Mouse (Mus musculus): Measurements from ENCODE around the gene Eml4. TPM values are rescaled to one million over a fixed set of nuclear protein-coding genes. Genes with fewer than 3 reads are reported as not detected.

Eml4 gene
- polyA plus RNA-seq, 1 experiment from 2014 or later = 72.3 TPM

- DNase-seq (ENCODE audit: low spot score) = no peak
- Histone ChIP-seq H3K27ac (no peak overlapping the region), H3K9me3 (replicated peaks) (no peaks in the 10 kb centered on the region), H3K4me1 (no peaks in the 10 kb centered on the region), H3K4me3 (no peak overlapping the region), H3K36me3 (peaks cover 88% of the 10 kb centered on the region), H3K27me3 (ENCODE audit: low read depth, poor library complexity, severe bottlenecking) (no peaks in the 10 kb centered on the region)
- 91% methylated on average over 4 of the region's 4 CpGs for WGBS
These were observed 92.7 kb downstream of the Eml4 start for GRCm38 (mm10) chr17:83443406-83443805.

GRCm38 (mm10) chr17:83449583-83449982 lies 98.9 kb downstream of the Eml4 start:
- no peaks in the 10 kb centered on the region for H3K27me3 ChIP-seq (ENCODE audit: low read depth, poor library complexity, severe bottlenecking)
- peaks cover 94% of the 10 kb centered on the region for H3K36me3 ChIP-seq
- WGBS = 94% methylated on average over 2 of the region's 2 CpGs
- no peak overlapping the region for H3K27ac ChIP-seq
- DNase-seq (ENCODE audit: low spot score) = no peak
- no peaks in the 10 kb centered on the region for H3K9me3 ChIP-seq (replicated peaks)
- no peaks in the 10 kb centered on the region for H3K4me1 ChIP-seq
- H3K4me3 ChIP-seq = no peak overlapping the region

DNA sequence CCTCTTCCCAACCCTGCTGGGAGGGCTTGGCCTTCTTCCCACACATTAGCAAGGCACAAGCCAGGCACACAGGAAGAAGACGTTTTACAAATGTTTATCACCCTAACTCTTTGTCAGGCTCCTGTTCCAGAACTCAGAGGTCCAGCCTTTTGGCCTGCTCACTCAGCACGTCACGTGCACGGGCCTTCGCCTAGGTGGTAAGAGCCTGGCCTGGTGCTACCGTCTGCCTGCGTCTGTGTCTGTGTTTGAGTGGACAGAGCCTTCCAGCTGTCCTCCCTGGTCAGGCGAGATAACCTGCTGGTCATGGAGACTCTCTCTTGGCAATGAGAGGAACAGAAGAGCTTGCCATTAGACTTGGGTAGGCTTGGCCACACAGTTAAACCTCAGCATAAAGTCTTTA lies 100.6 kb downstream of the Eml4 start:
- DNase-seq (ENCODE audit: low spot score) = no peak
- no peaks in the 10 kb centered on the region for H3K9me3 ChIP-seq (replicated peaks)
- H3K36me3 ChIP-seq = peaks cover 95% of the 10 kb centered on the region
- no peaks in the 10 kb centered on the region for H3K27me3 ChIP-seq (ENCODE audit: low read depth, poor library complexity, severe bottlenecking)
- 92% methylated on average over 8 of the region's 8 CpGs for WGBS
- no peaks in the 10 kb centered on the region for H3K4me1 ChIP-seq
- no peak overlapping the region for H3K27ac ChIP-seq
- no peak overlapping the region for H3K4me3 ChIP-seq

DNA sequence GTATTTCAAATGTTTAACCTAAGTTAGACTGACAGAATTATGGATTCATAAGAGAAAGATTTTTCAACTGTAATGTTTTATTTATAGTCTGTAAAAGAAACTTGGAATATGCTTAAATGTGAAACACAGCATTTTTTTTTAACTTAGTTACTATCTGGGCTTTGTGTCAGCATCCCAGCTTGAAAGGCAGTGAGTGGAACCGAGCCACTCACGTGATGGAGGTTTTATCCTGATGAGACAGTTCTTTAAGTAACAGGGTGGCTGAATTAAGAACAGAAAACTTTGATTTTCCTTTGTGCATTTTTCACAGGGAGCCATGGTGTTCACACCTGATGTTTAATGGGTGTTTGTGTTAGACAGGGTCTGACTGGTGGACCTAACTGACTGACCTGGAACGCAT lies 101.1 kb downstream of the Eml4 start:
- peaks cover 95% of the 10 kb centered on the region for H3K36me3 ChIP-seq
- 97% methylated on average over 3 of the region's 3 CpGs for WGBS
- no peak for DNase-seq (ENCODE audit: low spot score)

DNA sequence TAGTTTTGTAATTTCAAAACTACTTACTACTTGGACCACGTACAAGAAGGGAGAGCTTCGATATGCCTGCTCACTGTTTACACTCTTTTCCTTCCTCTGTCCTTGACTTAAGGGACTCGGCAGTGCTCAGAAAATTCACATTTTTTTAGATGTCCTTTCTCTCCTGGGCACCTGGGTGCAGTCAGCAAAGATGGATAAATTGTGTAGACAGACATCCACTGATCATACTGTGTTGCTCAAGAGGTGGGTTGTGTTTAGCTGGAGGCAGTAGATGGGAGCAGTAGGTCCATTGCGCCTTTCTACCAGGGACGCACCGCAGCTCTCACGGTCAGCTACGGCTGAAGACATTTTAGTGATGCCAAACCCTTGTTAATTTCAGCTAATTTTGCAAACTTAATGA lies 101.7 kb downstream of the Eml4 start:
- 98% methylated on average over 8 of the region's 8 CpGs for WGBS

More for the DNA sequence above, 101.1 kb downstream of the Eml4 start:
- H3K9me3 ChIP-seq (replicated peaks) = no peaks in the 10 kb centered on the region
- no peaks in the 10 kb centered on the region for H3K27me3 ChIP-seq (ENCODE audit: low read depth, poor library complexity, severe bottlenecking)
- no peak overlapping the region for H3K4me3 ChIP-seq
- no peak overlapping the region for H3K27ac ChIP-seq
- H3K4me1 ChIP-seq = no peaks in the 10 kb centered on the region

DNA sequence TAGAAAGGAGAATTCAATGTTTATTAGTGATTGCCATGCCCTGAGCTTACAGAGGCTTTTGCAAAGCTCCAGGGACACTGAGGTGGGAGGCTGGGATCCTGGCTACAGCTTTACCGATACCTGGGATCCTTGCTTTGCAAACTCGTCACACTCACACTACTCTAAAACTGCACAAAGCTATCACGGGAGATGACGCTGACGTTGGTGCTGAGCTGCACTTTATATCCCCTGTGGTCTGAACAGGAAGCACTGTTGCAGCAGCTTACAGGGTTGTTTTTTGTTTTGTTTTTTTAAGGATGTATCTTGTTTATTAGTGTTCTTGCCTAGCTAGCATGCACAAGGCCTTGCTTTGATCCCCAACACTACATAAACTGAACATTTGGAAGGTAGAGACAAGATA lies 102.9 kb downstream of the Eml4 start:
- Histone ChIP-seq H3K36me3 (peaks cover 97% of the 10 kb centered on the region), H3K9me3 (replicated peaks) (no peaks in the 10 kb centered on the region), H3K27me3 (ENCODE audit: low read depth, poor library complexity, severe bottlenecking) (no peaks in the 10 kb centered on the region), H3K4me1 (no peaks in the 10 kb centered on the region), H3K4me3 (no peak overlapping the region), H3K27ac (no peak overlapping the region)
- 94% methylated on average over 5 of the region's 5 CpGs for WGBS
- DNase-seq (ENCODE audit: low spot score) = no peak

More for the DNA sequence above, 101.7 kb downstream of the Eml4 start:
- Histone ChIP-seq H3K36me3 (peaks cover 97% of the 10 kb centered on the region), H3K27me3 (ENCODE audit: low read depth, poor library complexity, severe bottlenecking) (no peaks in the 10 kb centered on the region), H3K4me3 (no peak overlapping the region), H3K27ac (no peak overlapping the region), H3K4me1 (no peaks in the 10 kb centered on the region), H3K9me3 (replicated peaks) (no peaks in the 10 kb centered on the region)
- DNase-seq (ENCODE audit: low spot score) = no peak

GRCm38 (mm10) chr17:83457271-83457670 lies 106.5 kb downstream of the Eml4 start:
- no peaks in the 10 kb centered on the region for H3K9me3 ChIP-seq (replicated peaks)
- no peak overlapping the region for H3K27ac ChIP-seq
- H3K27me3 ChIP-seq (ENCODE audit: low read depth, poor library complexity, severe bottlenecking) = no peaks in the 10 kb centered on the region
- no peak overlapping the region for H3K4me3 ChIP-seq
- DNase-seq (ENCODE audit: low spot score) = no peak
- peaks cover 97% of the 10 kb centered on the region for H3K36me3 ChIP-seq
- no peaks in the 10 kb centered on the region for H3K4me1 ChIP-seq
- WGBS = 93% methylated on average over 1 of the region's 1 CpGs

DNA sequence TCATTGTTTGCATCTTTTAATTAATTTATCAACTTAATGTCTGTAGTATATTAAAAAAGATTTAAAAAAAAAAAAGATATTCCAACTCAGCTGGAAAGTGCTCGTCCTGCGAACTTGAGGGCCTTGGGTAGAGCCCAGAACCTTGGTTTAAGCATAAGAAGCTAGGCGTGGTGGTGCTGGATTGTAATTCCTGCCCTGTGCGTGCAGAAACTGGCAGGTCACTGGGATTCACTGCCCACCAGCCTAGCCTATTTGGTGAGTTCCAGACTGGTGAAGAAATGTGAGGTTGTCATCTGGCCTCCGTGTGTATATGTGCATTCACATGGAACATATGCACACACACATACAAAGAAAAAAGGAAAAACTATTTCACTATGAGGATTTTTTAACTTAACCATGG lies 115.2 kb downstream of the Eml4 start:
- DNase-seq (ENCODE audit: low spot score) = no peak
- H3K4me1 ChIP-seq = 0 out of 2 replicates have a peak, but pooled peaks cover 3% of the 10 kb centered on the region
- WGBS = 94% methylated on average over 5 of the region's 5 CpGs

DNA sequence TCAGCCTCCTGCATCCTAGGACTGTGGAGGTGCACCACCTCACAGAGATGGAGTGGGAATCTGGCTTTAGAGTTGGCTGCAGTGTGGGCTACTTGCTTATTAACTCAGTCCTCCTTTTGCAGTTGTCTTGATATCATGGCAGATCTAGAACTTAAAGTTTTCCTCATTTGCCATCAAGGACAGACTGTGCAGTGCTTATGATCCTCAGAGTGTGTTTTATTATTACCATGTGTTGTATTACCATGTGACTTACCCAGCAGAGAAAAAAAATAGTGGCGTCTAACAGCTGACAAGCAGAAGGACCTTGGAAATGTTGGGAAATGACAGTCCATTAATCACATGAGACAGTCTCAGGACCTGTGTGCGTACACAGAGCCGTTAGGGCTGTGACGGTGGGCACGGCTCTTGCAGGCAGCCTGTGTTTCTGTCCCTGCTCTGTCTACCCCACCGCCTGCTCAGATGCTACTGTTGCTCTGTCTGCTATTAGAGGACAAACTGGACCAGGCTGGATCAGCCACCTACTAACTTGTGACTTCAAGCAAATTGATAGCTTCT lies 116.0 kb downstream of the Eml4 start:
- Histone ChIP-seq H3K4me3 (no peak overlapping the region), H3K27ac (no peak overlapping the region), H3K36me3 (peaks cover 92% of the 10 kb centered on the region), H3K9me3 (replicated peaks) (no peaks in the 10 kb centered on the region), H3K27me3 (ENCODE audit: low read depth, poor library complexity, severe bottlenecking) (no peaks in the 10 kb centered on the region), H3K4me1 (0 out of 2 replicates have a peak, but pooled peaks cover 3% of the 10 kb centered on the region)
- 72% methylated on average over 6 of the region's 6 CpGs for WGBS
- no peak for DNase-seq (ENCODE audit: low spot score)

More for the DNA sequence above, 115.2 kb downstream of the Eml4 start:
- Histone ChIP-seq H3K27ac (no peak overlapping the region), H3K27me3 (ENCODE audit: low read depth, poor library complexity, severe bottlenecking) (no peaks in the 10 kb centered on the region), H3K9me3 (replicated peaks) (no peaks in the 10 kb centered on the region), H3K36me3 (peaks cover 92% of the 10 kb centered on the region), H3K4me3 (no peak overlapping the region)

GRCm38 (mm10) chr17:83469586-83469985 lies 118.9 kb downstream of the Eml4 start:
- Histone ChIP-seq H3K4me3 (no peak overlapping the region), H3K27me3 (ENCODE audit: low read depth, poor library complexity, severe bottlenecking) (no peaks in the 10 kb centered on the region), H3K9me3 (replicated peaks) (no peaks in the 10 kb centered on the region), H3K36me3 (peaks cover 95% of the 10 kb centered on the region), H3K27ac (no peak overlapping the region), H3K4me1 (0 out of 2 replicates have a peak, but pooled peaks cover 3% of the 10 kb centered on the region)
- WGBS = 88% methylated on average over 2 of the region's 2 CpGs
- DNase-seq (ENCODE audit: low spot score) = no peak

GRCm38 (mm10) chr17:83477089-83477488 lies 126.4 kb downstream of the Eml4 start:
- Histone ChIP-seq H3K27ac (no peak overlapping the region), H3K4me3 (no peak overlapping the region), H3K9me3 (replicated peaks) (no peaks in the 10 kb centered on the region), H3K4me1 (no peaks in the 10 kb centered on the region), H3K36me3 (peaks cover 97% of the 10 kb centered on the region), H3K27me3 (ENCODE audit: low read depth, poor library complexity, severe bottlenecking) (no peaks in the 10 kb centered on the region)
- WGBS = 97% methylated on average over 12 of the region's 12 CpGs
- DNase-seq (ENCODE audit: low spot score) = no peak

- Histone ChIP-seq H3K9me3 (replicated peaks) (no peaks in the 10 kb centered on the region), H3K27ac (no peak overlapping the region), H3K4me3 (no peak overlapping the region), H3K27me3 (ENCODE audit: low read depth, poor library complexity, severe bottlenecking) (no peaks in the 10 kb centered on the region), H3K36me3 (peaks cover 57% of the 10 kb centered on the region), H3K4me1 (no peaks in the 10 kb centered on the region)
- DNase-seq (ENCODE audit: low spot score) = no peak
- 92% methylated on average over 7 of the region's 7 CpGs for WGBS
These were observed 130.8 kb downstream of the Eml4 start for GRCm38 (mm10) chr17:83481551-83481950.

DNA sequence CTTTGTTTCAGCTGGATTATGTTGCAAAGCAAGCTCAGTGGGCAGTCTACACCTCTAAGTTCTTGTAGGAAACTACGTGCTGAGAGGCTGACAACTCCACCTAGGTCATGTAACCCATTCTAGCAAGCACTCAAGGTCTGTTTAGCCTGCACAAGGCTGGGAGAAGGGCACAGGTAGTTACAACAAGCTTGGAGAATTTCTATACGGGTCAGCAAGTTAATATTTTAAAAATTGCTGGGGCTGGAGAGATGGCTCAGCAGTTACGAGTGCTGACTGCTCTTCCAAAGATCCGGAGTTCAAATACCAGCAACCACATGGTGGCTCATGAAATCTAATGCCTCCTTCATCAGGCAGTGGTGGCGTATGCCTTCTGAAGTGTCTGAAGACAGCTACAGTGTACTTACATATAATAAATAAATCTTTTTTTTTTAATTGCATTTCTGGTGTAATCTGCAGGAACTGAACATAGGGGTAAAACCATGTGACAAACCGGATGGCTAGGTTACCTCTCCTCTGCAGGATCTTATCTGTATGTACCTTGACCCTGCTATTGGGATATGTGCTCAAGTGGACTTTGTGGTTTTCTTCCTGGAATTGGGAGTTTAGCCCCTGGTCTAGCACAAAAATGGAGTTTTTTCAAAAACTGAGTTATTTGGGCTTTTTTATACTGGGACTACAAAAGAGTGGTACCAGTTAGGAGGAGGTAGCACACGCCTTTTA lies 132.2 kb downstream of the Eml4 start:
- no peak for DNase-seq (ENCODE audit: low spot score)
- Histone ChIP-seq H3K4me1 (peaks cover 4% of the 10 kb centered on the region; the same call in 1 of the 2 replicates), H3K4me3 (no peak overlapping the region), H3K27me3 (ENCODE audit: low read depth, poor library complexity, severe bottlenecking) (no peaks in the 10 kb centered on the region), H3K9me3 (replicated peaks) (no peaks in the 10 kb centered on the region), H3K36me3 (peaks cover 43% of the 10 kb centered on the region), H3K27ac (no peak overlapping the region)
- WGBS = 96% methylated on average over 7 of the region's 7 CpGs

All from limb, embryonic 10.5 days (tissue).